Mouse (Mus musculus): Measurements from ENCODE around the gene Naip5. TPM values are rescaled to one million over a fixed set of nuclear protein-coding genes. Genes with fewer than 3 reads are reported as not detected.
"Not testable (repeated sequence)": the region's sequence is repeated elsewhere in the genome, so short reads cannot be mapped to it uniquely, and the experiment has no call there.

Naip5 gene
- 0.33 and 0.38 TPM in 2 replicates for total RNA-seq (2014; rRNA removed)
- polyA plus RNA-seq (2015; fragmentation: Nextera tagmentation; extraction: Ambion mirVana): 0.11 and 0.18 TPM in 2 replicates

DNA sequence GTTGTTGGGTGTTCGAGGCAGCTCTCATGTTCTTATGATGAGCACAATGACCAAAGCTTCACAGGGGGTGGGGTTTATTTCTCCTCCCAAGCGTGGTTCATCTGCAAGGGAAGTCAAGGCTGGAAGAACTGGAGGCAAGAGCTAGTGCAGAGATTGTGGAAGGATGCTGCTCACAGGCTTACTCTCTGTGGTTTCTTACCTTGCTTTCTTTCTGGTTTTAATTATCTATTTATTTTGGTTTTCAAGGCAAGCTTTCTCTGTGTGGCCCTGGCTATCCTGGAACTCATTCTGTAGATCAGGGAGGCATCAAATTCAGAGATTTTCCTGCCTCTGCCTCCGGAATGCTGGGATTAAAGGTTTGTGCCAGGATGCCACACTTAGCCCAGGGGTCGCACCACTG is at the start of gene Naip5:
TSS of gene Naip5 (minus strand) at position 101 of the 400 bp plus-strand sequence.
- 84% methylated on average over 4 of the region's 4 CpGs for WGBS
- H3K9me3 ChIP-seq (ENCODE audit: low read length); H3K4me2 ChIP-seq (ENCODE audit: low read depth); H3K9ac ChIP-seq; ATAC-seq; H3K27ac ChIP-seq (ENCODE audit: low read depth, low read length); H3K36me3 ChIP-seq (ENCODE audit: insufficient read depth); DNase-seq; H3K4me1 ChIP-seq (ENCODE audit: insufficient read depth); H3K27me3 ChIP-seq (ENCODE audit: insufficient read depth, low read length); H3K4me3 ChIP-seq (ENCODE audit: low read depth, low read length): not testable (repeated sequence)

DNA sequence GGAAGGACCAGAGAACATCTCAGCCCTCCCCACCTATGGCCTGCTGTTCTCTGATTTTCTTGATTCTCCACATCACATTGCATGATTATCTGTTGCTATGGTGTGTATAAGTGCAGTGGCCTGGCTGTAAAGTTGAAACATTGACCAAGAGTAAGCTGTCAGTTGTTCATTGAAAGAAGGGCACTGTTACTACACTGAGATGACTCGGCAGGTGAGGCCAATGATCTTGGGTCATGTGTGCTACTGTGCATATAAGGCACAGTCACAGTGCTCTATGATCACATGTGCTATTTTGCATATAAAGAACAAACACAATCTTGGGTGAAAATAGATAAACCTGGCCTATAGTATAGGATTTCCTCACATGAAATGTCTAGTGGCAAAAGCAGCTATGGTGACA is 38.5 kb upstream of the Naip5 start:
- no peak for TF ChIP-seq CTCF (IDR thresholded peaks at IDR 0.05; ENCODE audit: low read depth)
- DNase-seq (no peak), ATAC-seq (no peak)
- Histone ChIP-seq H3K4me2 (ENCODE audit: low read depth) (no peak overlapping the region), H3K4me3 (ENCODE audit: low read depth, low read length) (no peak overlapping the region), H3K4me1 (ENCODE audit: insufficient read depth) (no peaks in the 10 kb centered on the region), H3K36me3 (ENCODE audit: insufficient read depth) (no peaks in the 10 kb centered on the region), H3K9ac (no peak overlapping the region), H3K27me3 (ENCODE audit: insufficient read depth, low read length) (no peaks in the 10 kb centered on the region), H3K27ac (ENCODE audit: low read depth, low read length) (no peak overlapping the region), H3K9me3 (ENCODE audit: low read length) (no peaks in the 10 kb centered on the region)
- 91% methylated on average over 1 of the region's 1 CpGs for WGBS

GRCm38 (mm10) chr13:100271474-100272132 is 25.5 kb upstream of the Naip5 start:
- not testable (repeated sequence) for H3K9me3 ChIP-seq (ENCODE audit: low read length)
- WGBS: no CpG with 5 or more reads among the region's 1 CpGs

GRCm38 (mm10) chr13:100256996-100257395 is 10.9 kb upstream of the Naip5 start:
- not testable (repeated sequence) for DNase-seq; H3K4me1 ChIP-seq (ENCODE audit: insufficient read depth); H3K36me3 ChIP-seq (ENCODE audit: insufficient read depth); H3K4me3 ChIP-seq (ENCODE audit: low read depth, low read length); H3K27me3 ChIP-seq (ENCODE audit: insufficient read depth, low read length); H3K9ac ChIP-seq; H3K4me2 ChIP-seq (ENCODE audit: low read depth); H3K9me3 ChIP-seq (ENCODE audit: low read length); ATAC-seq; H3K27ac ChIP-seq (ENCODE audit: low read depth, low read length)
- WGBS: 69% methylated on average over 2 of the region's 2 CpGs

More at GRCm38 (mm10) chr13:100271474-100272132, 25.5 kb upstream of the Naip5 start:
- H3K27me3 ChIP-seq (ENCODE audit: insufficient read depth, low read length); H3K4me1 ChIP-seq (ENCODE audit: insufficient read depth); H3K9ac ChIP-seq; ATAC-seq; H3K36me3 ChIP-seq (ENCODE audit: insufficient read depth); H3K27ac ChIP-seq (ENCODE audit: low read depth, low read length); H3K4me3 ChIP-seq (ENCODE audit: low read depth, low read length); DNase-seq; H3K4me2 ChIP-seq (ENCODE audit: low read depth): not testable (repeated sequence)

GRCm38 (mm10) chr13:100255925-100256324 is 9.8 kb upstream of the Naip5 start:
- not testable (repeated sequence) for H3K27me3 ChIP-seq (ENCODE audit: insufficient read depth, low read length); H3K27ac ChIP-seq (ENCODE audit: low read depth, low read length); DNase-seq; H3K9me3 ChIP-seq (ENCODE audit: low read length); H3K4me1 ChIP-seq (ENCODE audit: insufficient read depth); H3K4me2 ChIP-seq (ENCODE audit: low read depth); H3K4me3 ChIP-seq (ENCODE audit: low read depth, low read length); H3K9ac ChIP-seq; ATAC-seq; H3K36me3 ChIP-seq (ENCODE audit: insufficient read depth)
- 87% methylated on average over 5 of the region's 6 CpGs for WGBS

GRCm38 (mm10) chr13:100251897-100252296 is 5.8 kb upstream of the Naip5 start:
- 89% methylated on average over 2 of the region's 2 CpGs for WGBS
- H3K36me3 ChIP-seq (ENCODE audit: insufficient read depth): not testable (repeated sequence)

DNA sequence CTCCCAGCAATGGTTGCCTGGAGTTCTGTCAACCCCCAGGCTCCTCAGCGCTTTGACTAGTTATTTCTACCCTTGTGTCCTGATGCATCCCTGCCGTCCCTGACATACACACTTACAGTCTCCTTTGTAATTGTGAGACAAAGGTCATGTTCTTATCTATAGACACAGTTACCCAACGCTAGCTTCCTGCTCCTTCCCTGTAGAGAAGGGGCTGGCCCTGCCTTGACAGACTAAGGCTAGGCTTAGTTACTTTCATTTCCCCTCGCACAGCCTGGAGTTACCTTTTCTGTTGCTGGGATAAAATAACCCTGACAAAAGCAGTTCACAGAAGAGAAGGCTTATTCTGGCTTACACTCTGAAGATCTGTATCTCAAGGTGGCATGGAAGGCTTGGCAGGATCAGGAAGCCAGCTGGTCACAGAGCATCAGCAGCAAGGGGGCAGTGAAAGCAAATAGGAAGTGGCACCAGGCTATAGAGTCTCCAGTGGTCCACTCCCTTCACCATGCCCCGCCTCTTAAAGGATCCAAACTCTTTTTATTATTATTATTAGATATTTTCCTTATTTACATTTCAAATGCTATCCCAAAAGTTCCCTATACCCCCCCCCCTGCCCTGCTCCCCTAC is 885 bp upstream of the Naip5 start:
- H3K9me3 ChIP-seq (ENCODE audit: low read length); H3K4me1 ChIP-seq (ENCODE audit: insufficient read depth); ATAC-seq; H3K4me3 ChIP-seq (ENCODE audit: low read depth, low read length); H3K27ac ChIP-seq (ENCODE audit: low read depth, low read length); H3K9ac ChIP-seq; H3K27me3 ChIP-seq (ENCODE audit: insufficient read depth, low read length); H3K36me3 ChIP-seq (ENCODE audit: insufficient read depth); DNase-seq; H3K4me2 ChIP-seq (ENCODE audit: low read depth): not testable (repeated sequence)
- 80% methylated on average over 5 of the region's 5 CpGs for WGBS

More at GRCm38 (mm10) chr13:100251897-100252296, 5.8 kb upstream of the Naip5 start:
- not testable (repeated sequence) for H3K4me2 ChIP-seq (ENCODE audit: low read depth); H3K9ac ChIP-seq; H3K27me3 ChIP-seq (ENCODE audit: insufficient read depth, low read length); H3K4me3 ChIP-seq (ENCODE audit: low read depth, low read length); H3K27ac ChIP-seq (ENCODE audit: low read depth, low read length); H3K4me1 ChIP-seq (ENCODE audit: insufficient read depth); H3K9me3 ChIP-seq (ENCODE audit: low read length); ATAC-seq; DNase-seq

Data from forebrain, postnatal 0 days (tissue).